Mouse (Mus musculus) spleen, postnatal 4 days (tissue): ENCODE measurements around the gene Scamp3.
A peak's percentile ranks its signal among the peaks of the same experiment; 100 is the strongest.
"Not testable (repeated sequence)": the region's sequence is repeated elsewhere in the genome, so short reads cannot be mapped to it uniquely, and the experiment has no call there.

ENCODE experiments used
- DNase-seq, 2 experiments: peaks; one replicate each; pipeline ENCODE4 v3.0.0; 2022; ENCODE audit warnings: low spot score in 2 of 2

The Scamp3 gene

DNA sequence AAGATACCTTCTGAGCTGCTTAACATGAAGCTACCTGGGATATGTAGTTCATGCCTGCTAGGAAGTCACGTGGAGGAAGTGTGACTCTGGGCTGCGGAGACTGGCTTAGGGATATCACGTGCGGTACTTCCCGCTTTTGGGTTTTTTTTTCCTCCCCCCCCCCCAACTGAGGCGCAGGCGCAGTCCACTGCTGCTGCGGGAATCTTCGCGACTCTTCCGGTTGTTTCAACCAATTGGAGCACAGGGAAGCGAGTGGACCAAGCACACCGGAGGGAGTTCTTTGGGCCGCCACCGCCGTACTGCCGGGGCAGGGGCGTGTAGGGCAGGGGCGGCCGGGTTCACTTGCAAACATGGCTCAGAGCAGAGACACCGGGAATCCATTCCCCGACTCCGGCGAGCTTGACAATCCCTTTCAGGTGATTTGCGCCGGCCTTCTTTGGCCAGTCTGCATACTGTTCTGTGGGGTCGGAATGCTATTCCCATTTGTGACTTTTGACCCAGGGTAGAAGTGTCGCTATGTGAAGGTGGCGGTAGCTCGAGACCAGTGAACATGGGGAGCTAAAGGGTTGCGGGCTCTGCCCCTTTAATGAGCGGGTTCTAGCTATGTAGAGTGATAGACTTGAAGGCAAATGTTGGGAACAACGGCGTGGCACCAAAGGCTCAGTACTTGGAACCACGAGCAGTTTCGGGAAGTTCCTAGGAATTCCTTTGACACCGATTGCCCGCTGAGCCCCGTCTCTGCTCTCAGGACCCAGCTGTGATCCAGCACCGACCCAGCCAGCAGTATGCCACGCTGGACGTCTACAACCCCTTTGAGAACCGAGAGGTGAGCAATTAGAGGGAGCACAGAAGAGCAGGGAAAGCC, at the start of gene Scamp3:
Gene Scamp3, plus strand, starts transcription at position 232 of the 865 bp plus-strand sequence.
- DNase-seq, result peak; percentile 78 to 90

DNA sequence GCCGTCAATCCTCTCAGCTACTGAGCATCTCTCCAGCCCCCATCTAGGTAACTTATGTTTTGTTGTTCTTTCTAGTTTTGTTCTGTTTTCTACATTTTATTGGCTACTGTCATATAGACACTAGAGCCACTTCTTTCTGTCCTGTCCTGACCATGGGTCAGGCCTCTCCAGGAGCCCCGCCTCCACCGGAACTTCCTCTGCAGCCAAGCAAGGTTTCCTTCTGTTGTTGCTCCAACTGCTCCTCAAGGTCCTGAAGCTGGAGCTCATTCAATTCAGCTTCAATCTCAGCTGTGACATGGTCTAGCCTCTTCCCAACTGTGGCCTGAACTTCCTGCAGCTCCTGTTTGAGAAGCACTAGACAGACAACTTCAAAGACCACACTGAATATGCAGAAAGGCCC, 47.4 kb upstream of the Scamp3 start:
- no peak for DNase-seq

DNA sequence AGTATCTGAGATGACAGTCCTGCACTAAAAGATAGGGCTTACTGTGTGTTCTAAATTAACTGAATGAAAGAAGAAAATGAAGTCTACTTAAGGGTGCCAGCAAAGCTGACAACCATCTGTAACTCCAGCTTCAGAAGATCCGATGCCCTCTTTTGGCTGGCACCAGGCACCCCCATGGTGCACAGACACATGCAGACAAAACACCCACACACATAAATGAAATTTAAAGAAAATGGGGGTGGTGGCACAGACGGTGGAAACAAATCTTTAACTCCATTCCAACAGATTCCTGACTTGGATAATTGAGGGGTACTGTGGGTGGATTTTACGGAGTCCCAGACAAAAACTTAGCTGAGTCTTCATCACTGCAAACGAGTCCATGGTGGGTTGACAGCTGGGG, 45.5 kb upstream of the Scamp3 start:
- DNase-seq, result no peak

- peak; percentile 80 to 81 for DNase-seq
Measured at GRCm38 (mm10) chr3:89132285-89133062, 44.8 kb upstream of the Scamp3 start.

- no peak for DNase-seq
Measured at GRCm38 (mm10) chr3:89133063-89133450, 44.2 kb upstream of the Scamp3 start.

- DNase-seq, result no peak
Measured at GRCm38 (mm10) chr3:89133752-89134151, 43.5 kb upstream of the Scamp3 start.

DNA sequence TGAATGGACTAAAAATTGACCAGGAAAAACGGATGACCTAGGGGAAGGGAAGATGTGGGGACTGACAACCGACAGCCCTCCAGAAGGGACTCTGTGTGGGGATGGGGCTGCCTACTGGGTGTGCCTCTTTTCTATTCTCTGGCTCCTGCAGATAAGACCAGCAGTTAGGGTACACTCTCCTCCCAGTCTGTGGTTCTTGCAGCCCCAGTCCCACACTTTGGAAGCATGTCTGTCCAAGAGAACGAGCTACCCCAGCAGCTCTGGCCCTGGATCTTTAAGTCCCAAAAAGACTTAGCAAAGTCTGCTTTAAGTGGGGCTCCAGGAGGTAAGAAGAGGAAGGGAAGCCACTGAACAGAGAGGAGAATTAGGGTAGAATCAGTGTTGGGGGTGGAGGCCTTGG, 41.3 kb upstream of the Scamp3 start, which contains the start of gene Pklr:
Gene Pklr, plus strand, starts transcription at position 185 of the 400 bp plus-strand sequence.
- DNase-seq, result no peak

DNA sequence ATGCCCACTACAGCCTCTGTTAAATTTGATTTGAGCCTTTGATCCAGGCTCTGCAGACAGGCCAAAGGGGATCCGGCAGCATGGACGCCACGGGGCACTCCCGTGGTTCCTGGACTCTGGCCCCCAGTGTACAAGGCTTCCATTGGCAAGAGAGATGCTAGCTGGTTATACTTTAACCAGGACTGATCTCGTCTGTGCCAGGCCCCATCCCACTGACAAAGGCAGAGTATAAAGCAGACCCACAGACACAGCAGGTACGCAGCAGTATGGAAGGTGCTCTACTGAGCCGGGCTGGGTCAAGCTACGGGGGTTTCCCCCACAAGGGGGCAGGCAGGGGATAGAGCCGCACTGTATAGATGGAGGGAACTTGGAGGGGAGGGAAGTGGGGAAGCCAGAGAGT, 40.9 kb upstream of the Scamp3 start:
- peak; percentile 54 to 74 for DNase-seq

- no peak for DNase-seq
Measured at GRCm38 (mm10) chr3:89144821-89145220, 32.5 kb upstream of the Scamp3 start.

- no peak for DNase-seq
Measured at GRCm38 (mm10) chr3:89145566-89145965, 31.7 kb upstream of the Scamp3 start.

DNA sequence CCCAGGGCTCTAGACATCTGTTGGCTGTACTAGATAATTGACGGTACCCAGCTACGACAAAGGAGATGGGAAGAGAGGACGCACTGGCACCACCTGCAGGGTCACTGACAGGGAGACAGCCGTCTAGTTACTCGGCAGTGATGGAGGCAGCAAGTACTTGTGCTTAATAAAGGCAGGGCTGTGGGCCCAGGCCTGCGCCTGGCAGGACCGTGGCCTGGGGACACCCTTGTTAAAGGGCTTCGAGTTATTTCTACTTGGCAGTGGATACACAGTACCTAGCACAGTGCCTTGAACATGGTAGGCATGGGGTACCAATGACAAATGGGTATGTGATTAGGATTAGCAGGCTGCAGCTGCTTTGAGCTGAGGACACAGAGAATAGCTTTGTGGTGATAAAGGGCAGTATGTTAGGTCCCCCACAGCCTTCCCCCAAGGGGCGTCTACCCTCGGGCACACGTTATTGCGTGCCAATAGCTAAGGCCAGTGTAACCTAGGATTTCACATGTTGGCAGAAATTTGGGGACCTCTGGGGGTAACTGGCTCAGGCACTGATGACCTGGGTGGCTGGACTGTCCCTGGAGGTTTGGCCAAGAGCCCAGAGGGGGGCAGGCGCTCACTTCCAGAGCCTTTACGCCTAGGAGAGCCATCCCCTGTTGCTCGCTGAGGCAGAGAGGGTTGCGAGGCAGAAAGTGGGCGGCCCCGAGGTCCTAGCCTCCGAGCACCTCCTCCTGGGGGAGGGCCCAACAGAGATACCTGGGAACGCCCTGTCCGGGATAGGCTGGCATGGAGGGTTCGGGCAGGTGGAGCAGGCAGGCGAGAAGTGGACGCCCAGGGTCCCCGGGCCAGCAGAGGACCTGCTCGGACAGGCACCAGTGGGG, 29.9 kb upstream of the Scamp3 start:
- DNase-seq, result peak; percentile 46 to 73

GRCm38 (mm10) chr3:89147979-89148311, 29.3 kb upstream of the Scamp3 start:
- no peak for DNase-seq

GRCm38 (mm10) chr3:89148567-89148966, 28.7 kb upstream of the Scamp3 start:
- DNase-seq, result no peak

GRCm38 (mm10) chr3:89152084-89152835, 25.0 kb upstream of the Scamp3 start:
- no peak for DNase-seq

DNA sequence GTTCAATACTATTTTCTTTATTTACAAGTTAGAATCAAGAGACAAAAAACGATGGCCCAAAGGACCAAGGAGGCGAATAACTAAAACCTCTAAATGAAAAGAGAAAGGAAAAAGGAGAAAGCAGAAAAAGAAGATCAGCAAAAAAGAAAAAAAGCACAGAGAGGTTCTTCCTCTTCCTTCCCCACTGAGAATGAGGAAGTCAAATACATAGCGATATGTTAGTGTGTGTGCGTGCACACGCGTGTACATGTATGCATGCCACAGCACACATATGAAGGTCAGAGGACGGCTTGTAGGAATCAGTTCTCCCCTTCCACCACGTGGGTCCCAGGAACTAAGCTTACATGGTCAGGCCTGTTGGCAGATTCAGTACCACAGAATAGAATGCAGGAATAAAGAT, 20.3 kb upstream of the Scamp3 start:
- DNase-seq, result no peak

GRCm38 (mm10) chr3:89158651-89159050, 18.6 kb upstream of the Scamp3 start:
- no peak for DNase-seq

DNA sequence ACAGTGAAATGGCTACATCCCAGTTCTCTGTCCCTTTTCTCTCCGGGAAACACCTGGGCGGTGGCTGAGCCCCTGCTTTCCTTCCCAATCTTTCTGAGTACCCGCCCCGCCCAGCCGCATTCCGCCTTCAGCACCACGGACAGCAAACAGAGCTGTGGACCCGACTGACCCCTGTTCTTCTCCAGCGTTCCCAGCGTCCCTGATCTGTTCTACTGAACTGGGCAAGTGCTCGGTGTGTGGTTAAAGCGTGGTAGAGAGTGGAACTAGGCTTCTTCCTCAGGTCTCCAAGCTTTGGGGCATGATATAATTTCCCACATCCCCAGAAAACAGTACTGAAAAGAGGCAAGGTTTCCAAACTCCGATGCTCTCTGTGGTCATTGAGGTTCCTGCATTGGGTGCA, 18.1 kb upstream of the Scamp3 start:
- peak; percentile 62 to 84 for DNase-seq

GRCm38 (mm10) chr3:89159616-89160344, 17.5 kb upstream of the Scamp3 start, which contains the start of gene Hcn3:
TSS of gene Hcn3 (minus strand) at chr3:89160196.
- DNase-seq, result peak; percentile 72 to 88

DNA sequence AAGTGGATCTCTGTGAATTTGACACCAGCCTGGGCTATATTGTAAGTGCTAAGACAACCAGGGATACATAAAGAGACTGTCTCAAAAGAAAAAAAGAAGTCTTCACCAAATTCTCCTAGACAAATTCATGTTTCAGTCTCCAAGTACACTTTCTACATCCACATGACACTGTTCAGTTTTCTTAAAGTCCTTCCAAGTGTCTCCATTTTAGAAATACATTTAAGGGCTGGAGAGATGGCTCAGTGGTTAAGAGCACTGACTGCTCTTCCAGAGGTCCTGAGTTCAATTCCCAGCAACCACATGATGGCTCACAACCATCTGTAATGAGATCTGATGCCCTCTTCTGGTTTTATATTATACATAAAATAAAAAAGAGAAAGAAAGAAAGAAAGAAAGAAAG, 16.1 kb upstream of the Scamp3 start:
- not testable (repeated sequence) for DNase-seq

DNA sequence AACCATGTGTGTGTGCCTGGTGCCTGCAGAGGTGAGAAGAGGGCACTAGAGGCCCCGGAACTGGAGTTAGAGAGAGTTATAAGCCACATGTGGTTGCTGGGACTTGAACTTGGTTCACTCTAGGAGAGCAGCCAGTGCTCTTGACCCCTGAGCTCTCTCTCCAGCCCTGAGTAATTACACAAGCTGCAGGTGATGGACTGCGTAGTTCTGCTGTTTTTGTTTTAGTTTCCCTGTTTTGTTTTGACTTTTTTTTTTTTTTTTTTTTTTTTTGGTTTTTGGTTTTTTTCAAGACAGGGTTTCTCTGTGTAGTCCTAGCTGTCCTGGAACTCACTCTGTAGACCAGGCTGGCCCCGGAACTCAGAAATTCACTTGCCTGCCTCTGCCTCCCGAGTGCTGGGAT, 15.5 kb upstream of the Scamp3 start:
- DNase-seq, result no peak
